In genomic region chr1:103986867-103987266, GRCm38 (mm10) we compare ENCODE assay signal across 9 mouse cellular contexts.
DNase-seq lines count a peak whose midpoint lies in the region; ATAC-seq and TF ChIP-seq lines count a peak whose summit lies in the region.
"Had no signal": no experiment of that assay in that cellular context is flagged by ENCODE, and none has a peak within 500 bp of the region (broad histone marks: within the 10 kb centered on the region; RNA-seq: fewer than 3 reads in every experiment).

No protein-coding gene starts in this region.

- H3K27ac ChIP-seq in layer of hippocampus, adult 2 months: no peak overlapping the region

- TF ChIP-seq CTCF in layer of hippocampus, adult 2 months (conservative IDR thresholded peaks at IDR 0.05): peak; percentile 79

- DNase-seq in kidney, postnatal 10 days: peak; percentile 4
- no peak for DNase-seq in kidney, adult 11 months
- peak; percentile 45 for DNase-seq in embryo, embryonic 11 days
- DNase-seq in layer of hippocampus, adult 2 months (ENCODE audit: low spot score in 2 of 2): peak; percentile 36 to 39
- DNase-seq in retina, postnatal 1 day: peak; percentile 56
- no peak for DNase-seq in testis, postnatal 10 days (ENCODE audit: low spot score)
- no peak for DNase-seq in ovary, postnatal 14 days (ENCODE audit: low spot score)

- H3K4me3 ChIP-seq in layer of hippocampus, adult 2 months: no peak overlapping the region
- H3K4me3 ChIP-seq: heart, embryonic 12.5 days had no signal

- no peak for ATAC-seq in megakaryocyte, adult 5-6 weeks (ENCODE audit: poor library complexity, severe bottlenecking)

Comparison
In these comparisons a context has a peak if more than half of its experiments do, and no peak if none do; other contexts are left out.
1. DNase-seq: peak in kidney, postnatal 10 days (single experiment), embryo, embryonic 11 days (single experiment), layer of hippocampus, adult 2 months (2 of 2) and retina, postnatal 1 day (single experiment); none in kidney, adult 11 months (single experiment), testis, postnatal 10 days (single experiment) and ovary, postnatal 14 days (single experiment).